ENCODE assay signal across 8 mouse cellular contexts in genomic region chr15:88751564-88752402, GRCm38 (mm10). TPM values are rescaled to one million over a fixed set of nuclear protein-coding genes. Genes with fewer than 3 reads are reported as not detected.
DNase-seq lines count a peak whose midpoint lies in the region; ATAC-seq lines count a peak whose summit lies in the region.

Gene Zbed4 (plus strand): TSS chr15:88751660.

- no peaks in the 10 kb centered on the region for H3K27me3 ChIP-seq in liver, embryonic 12.5 days (replicated peaks)
- no peaks in the 10 kb centered on the region for H3K27me3 ChIP-seq in stomach, embryonic 16.5 days (ENCODE audit: control insufficient read depth, insufficient read depth, low read length)

- under 1% methylated on average over 78 of the region's 119 CpGs for WGBS in liver, embryonic 12.5 days (ENCODE audit: insufficient replicate concordance)
- under 1% methylated on average over 98 of the region's 119 CpGs for WGBS in stomach, embryonic 16.5 days

- peak within 1 kb of the TSS; percentile 94 for H3K4me3 ChIP-seq in liver, embryonic 12.5 days
- peak within 1 kb of the TSS; percentile 81 for H3K4me3 ChIP-seq in stomach, embryonic 16.5 days (replicated peaks; ENCODE audit: low read length)

- H3K9me3 ChIP-seq in liver, embryonic 12.5 days (replicated peaks), result no peaks in the 10 kb centered on the region
- H3K9me3 ChIP-seq in stomach, embryonic 16.5 days (replicated peaks; ENCODE audit: control insufficient read depth, low read length), result no peaks in the 10 kb centered on the region

- H3K4me2 ChIP-seq in liver, embryonic 12.5 days, result peak within 1 kb of the TSS; percentile 95
- H3K4me2 ChIP-seq in stomach, embryonic 16.5 days (ENCODE audit: low read depth, low read length), result peak within 1 kb of the TSS; percentile 79

- peaks cover 30% of the 10 kb centered on the region for H3K4me1 ChIP-seq in liver, embryonic 12.5 days
- peaks cover 8% of the 10 kb centered on the region for H3K4me1 ChIP-seq in stomach, embryonic 16.5 days (ENCODE audit: control insufficient read depth, insufficient read depth, low read length)

- H3K9ac ChIP-seq in liver, embryonic 12.5 days, result peak within 1 kb of the TSS; percentile 97
- H3K9ac ChIP-seq in stomach, embryonic 16.5 days (ENCODE audit: low read length), result peak within 1 kb of the TSS; percentile 93

- H3K36me3 ChIP-seq in liver, embryonic 12.5 days, result peaks cover 21% of the 10 kb centered on the region
- no peaks in the 10 kb centered on the region for H3K36me3 ChIP-seq in stomach, embryonic 16.5 days (ENCODE audit: control insufficient read depth, insufficient read depth, low read length)

- intact Hi-C loops in heart, postnatal 25 days (cut with DNase I), result loop anchor here (1.0 to 5.0 kb wide), 2 partner anchors 18 to 66 kb away; partner anchors contain the start of genes Alg12 and Creld2

- peak within 1 kb of the TSS; percentile 95 for H3K27ac ChIP-seq in liver, embryonic 12.5 days
- peak within 1 kb of the TSS; percentile 84 for H3K27ac ChIP-seq in stomach, embryonic 16.5 days (ENCODE audit: low read length)

- DNase-seq in heart, adult 11 months, result peak; percentile 91
- no peak for DNase-seq in heart, postnatal 25 days (ENCODE audit: low spot score)
- DNase-seq in brain, adult 2 months (ENCODE audit: low read depth, low spot score), result peak; percentile 45
- peak; percentile 24 to 29 for DNase-seq in frontal cortex, postnatal 36 days (ENCODE audit: low spot score in 2 of 2)
- DNase-seq in induced T-regulatory cell, adult 2 months (ENCODE audit: low read depth), result peak; percentile 77

- peak; percentile 62 for ATAC-seq in liver, embryonic 12.5 days
- no peak; the same call in 1 of the 2 replicates for ATAC-seq in monocyte, adult 5-6 weeks (replicated peaks; ENCODE audit: insufficient number of reproducible peaks, low FRiP score, low TSS enrichment, poor library complexity, severe bottlenecking)
- no peak; the same call in 1 of the 2 replicates for ATAC-seq in stomach, embryonic 16.5 days (ENCODE audit: insufficient read depth, low FRiP score)

RNA-seq across cellular contexts. Expression of gene Zbed4, which starts in this region (rescaled TPM):
- total RNA-seq in heart, postnatal 25 days (2021), result 1 to 10 TPM; 8.1 to 8.8 TPM
- polyA plus RNA-seq in liver, embryonic 12.5 days (2016; fragmentation: Nextera tagmentation; extraction: Ambion mirVana), result 16.5 and 17.6 TPM in 2 replicates
- total RNA-seq in monocyte, adult 5-6 weeks (2017), result 16.3 to 28.2 TPM (median 20.2 TPM) in 3 replicates
- polyA plus RNA-seq in stomach, embryonic 16.5 days (2015; fragmentation: Nextera tagmentation; extraction: Ambion mirVana), result 14.1 and 15.3 TPM in 2 replicates
